Mouse (Mus musculus): ENCODE measurements around the gene Slc18a2. TPM values are rescaled to one million over a fixed set of nuclear protein-coding genes. Genes with fewer than 3 reads are reported as not detected.

The Slc18a2 gene
- polyA plus RNA-seq, 1 experiment from 2014 or later = 5.7 TPM

GRCm38 (mm10) chr19:59264838-59265532, 4.3 kb downstream of the Slc18a2 start:
- no peaks in the 10 kb centered on the region for H3K36me3 ChIP-seq (ENCODE audit: control insufficient read depth, insufficient read depth, low read length)
- no peak overlapping the region for H3K4me2 ChIP-seq (ENCODE audit: low read depth, low read length)
- no peak overlapping the region for H3K27ac ChIP-seq (ENCODE audit: low read length)
- no peak overlapping the region for H3K9ac ChIP-seq (ENCODE audit: low read length)
- WGBS = 82% methylated on average over 9 of the region's 9 CpGs
- ATAC-seq (ENCODE audit: low read depth) = no peak
- H3K4me3 ChIP-seq (ENCODE audit: low read length) = no peak overlapping the region
- peaks cover 15% of the 10 kb centered on the region for H3K27me3 ChIP-seq (ENCODE audit: control insufficient read depth, insufficient read depth, low read depth, low read length)
- peaks cover 7% of the 10 kb centered on the region for H3K4me1 ChIP-seq (replicated peaks; ENCODE audit: control insufficient read depth, insufficient read depth, low read length)
- H3K9me3 ChIP-seq (ENCODE audit: control insufficient read depth, low read length) = no peaks in the 10 kb centered on the region

- no peak for ATAC-seq (ENCODE audit: low read depth)
- WGBS = 58% methylated on average over 6 of the region's 6 CpGs
These were observed 5.2 kb downstream of the Slc18a2 start for GRCm38 (mm10) chr19:59265907-59266306.

GRCm38 (mm10) chr19:59267417-59267963, 6.8 kb downstream of the Slc18a2 start:
- no peaks in the 10 kb centered on the region for H3K9me3 ChIP-seq (ENCODE audit: control insufficient read depth, low read length)
- no peak overlapping the region for H3K27ac ChIP-seq (ENCODE audit: low read length)
- H3K27me3 ChIP-seq (ENCODE audit: control insufficient read depth, insufficient read depth, low read depth, low read length) = no peaks in the 10 kb centered on the region
- WGBS = 20% methylated on average over 5 of the region's 5 CpGs
- no peaks in the 10 kb centered on the region for H3K4me1 ChIP-seq (replicated peaks; ENCODE audit: control insufficient read depth, insufficient read depth, low read length)
- no peak for ATAC-seq (ENCODE audit: low read depth)
- no peaks in the 10 kb centered on the region for H3K36me3 ChIP-seq (ENCODE audit: control insufficient read depth, insufficient read depth, low read length)
- H3K4me2 ChIP-seq (ENCODE audit: low read depth, low read length) = no peak overlapping the region
- no peak overlapping the region for H3K9ac ChIP-seq (ENCODE audit: low read length)
- H3K4me3 ChIP-seq (ENCODE audit: low read length) = no peak overlapping the region

More at GRCm38 (mm10) chr19:59265907-59266306, 5.2 kb downstream of the Slc18a2 start:
- Histone ChIP-seq H3K4me1 (replicated peaks; ENCODE audit: control insufficient read depth, insufficient read depth, low read length) (peaks cover 3% of the 10 kb centered on the region; the same call in 1 of the 2 replicates), H3K4me3 (ENCODE audit: low read length) (no peak overlapping the region), H3K9me3 (ENCODE audit: control insufficient read depth, low read length) (no peaks in the 10 kb centered on the region), H3K27ac (ENCODE audit: low read length) (no peak overlapping the region), H3K36me3 (ENCODE audit: control insufficient read depth, insufficient read depth, low read length) (no peaks in the 10 kb centered on the region), H3K27me3 (ENCODE audit: control insufficient read depth, insufficient read depth, low read depth, low read length) (peaks cover 9% of the 10 kb centered on the region), H3K4me2 (ENCODE audit: low read depth, low read length) (no peak overlapping the region), H3K9ac (ENCODE audit: low read length) (no peak overlapping the region)

GRCm38 (mm10) chr19:59273190-59273589, 12.5 kb downstream of the Slc18a2 start:
- no peak overlapping the region for H3K4me2 ChIP-seq (ENCODE audit: low read depth, low read length)
- H3K9ac ChIP-seq (ENCODE audit: low read length) = no peak overlapping the region
- H3K27ac ChIP-seq (ENCODE audit: low read length) = no peak overlapping the region
- H3K4me3 ChIP-seq (ENCODE audit: low read length) = no peak overlapping the region
- ATAC-seq (ENCODE audit: low read depth) = no peak
- H3K36me3 ChIP-seq (ENCODE audit: control insufficient read depth, insufficient read depth, low read length) = no peaks in the 10 kb centered on the region
- H3K27me3 ChIP-seq (ENCODE audit: control insufficient read depth, insufficient read depth, low read depth, low read length) = no peaks in the 10 kb centered on the region
- H3K9me3 ChIP-seq (ENCODE audit: control insufficient read depth, low read length) = no peaks in the 10 kb centered on the region
- H3K4me1 ChIP-seq (replicated peaks; ENCODE audit: control insufficient read depth, insufficient read depth, low read length) = no peaks in the 10 kb centered on the region
- WGBS = 81% methylated on average over 7 of the region's 7 CpGs

- ATAC-seq (ENCODE audit: low read depth) = no peak
- Histone ChIP-seq H3K27me3 (ENCODE audit: control insufficient read depth, insufficient read depth, low read depth, low read length) (no peaks in the 10 kb centered on the region), H3K4me3 (ENCODE audit: low read length) (no peak overlapping the region), H3K4me1 (replicated peaks; ENCODE audit: control insufficient read depth, insufficient read depth, low read length) (no peaks in the 10 kb centered on the region), H3K9me3 (ENCODE audit: control insufficient read depth, low read length) (0 out of 2 replicates have a peak, but pooled peaks cover 2% of the 10 kb centered on the region), H3K4me2 (ENCODE audit: low read depth, low read length) (no peak overlapping the region), H3K9ac (ENCODE audit: low read length) (no peak overlapping the region), H3K36me3 (ENCODE audit: control insufficient read depth, insufficient read depth, low read length) (no peaks in the 10 kb centered on the region), H3K27ac (ENCODE audit: low read length) (no peak overlapping the region)
- 78% methylated on average over 7 of the region's 7 CpGs for WGBS
These were observed 15.7 kb downstream of the Slc18a2 start for GRCm38 (mm10) chr19:59276354-59276753.

- H3K9me3 ChIP-seq (ENCODE audit: control insufficient read depth, low read length) = 0 out of 2 replicates have a peak, but pooled peaks cover 2% of the 10 kb centered on the region
- H3K4me3 ChIP-seq (ENCODE audit: low read length) = no peak overlapping the region
- ATAC-seq (ENCODE audit: low read depth) = no peak
- H3K36me3 ChIP-seq (ENCODE audit: control insufficient read depth, insufficient read depth, low read length) = no peaks in the 10 kb centered on the region
- H3K27me3 ChIP-seq (ENCODE audit: control insufficient read depth, insufficient read depth, low read depth, low read length) = no peaks in the 10 kb centered on the region
- H3K9ac ChIP-seq (ENCODE audit: low read length) = no peak overlapping the region
- H3K4me2 ChIP-seq (ENCODE audit: low read depth, low read length) = no peak overlapping the region
- H3K27ac ChIP-seq (ENCODE audit: low read length) = no peak overlapping the region
- no peaks in the 10 kb centered on the region for H3K4me1 ChIP-seq (replicated peaks; ENCODE audit: control insufficient read depth, insufficient read depth, low read length)
These were observed 20.1 kb downstream of the Slc18a2 start for GRCm38 (mm10) chr19:59280841-59281240.

GRCm38 (mm10) chr19:59282001-59282400, 21.3 kb downstream of the Slc18a2 start:
- Histone ChIP-seq H3K27me3 (ENCODE audit: control insufficient read depth, insufficient read depth, low read depth, low read length) (no peaks in the 10 kb centered on the region), H3K9me3 (ENCODE audit: control insufficient read depth, low read length) (0 out of 2 replicates have a peak, but pooled peaks cover 2% of the 10 kb centered on the region), H3K4me3 (ENCODE audit: low read length) (no peak overlapping the region), H3K9ac (ENCODE audit: low read length) (no peak overlapping the region), H3K27ac (ENCODE audit: low read length) (no peak overlapping the region), H3K36me3 (ENCODE audit: control insufficient read depth, insufficient read depth, low read length) (no peaks in the 10 kb centered on the region), H3K4me1 (replicated peaks; ENCODE audit: control insufficient read depth, insufficient read depth, low read length) (no peaks in the 10 kb centered on the region), H3K4me2 (ENCODE audit: low read depth, low read length) (no peak overlapping the region)
- ATAC-seq (ENCODE audit: low read depth) = no peak
- 70% methylated on average over 3 of the region's 3 CpGs for WGBS

GRCm38 (mm10) chr19:59289042-59289441, 28.3 kb downstream of the Slc18a2 start:
- no peak overlapping the region for H3K4me3 ChIP-seq (ENCODE audit: low read length)
- H3K9ac ChIP-seq (ENCODE audit: low read length) = no peak overlapping the region
- H3K27me3 ChIP-seq (ENCODE audit: control insufficient read depth, insufficient read depth, low read depth, low read length) = no peaks in the 10 kb centered on the region
- H3K4me1 ChIP-seq (replicated peaks; ENCODE audit: control insufficient read depth, insufficient read depth, low read length) = no peaks in the 10 kb centered on the region
- H3K27ac ChIP-seq (ENCODE audit: low read length) = no peak overlapping the region
- no peaks in the 10 kb centered on the region for H3K9me3 ChIP-seq (ENCODE audit: control insufficient read depth, low read length)
- no peaks in the 10 kb centered on the region for H3K36me3 ChIP-seq (ENCODE audit: control insufficient read depth, insufficient read depth, low read length)
- H3K4me2 ChIP-seq (ENCODE audit: low read depth, low read length) = no peak overlapping the region
- ATAC-seq (ENCODE audit: low read depth) = no peak

GRCm38 (mm10) chr19:59289811-59290210, 29.1 kb downstream of the Slc18a2 start:
- H3K9ac ChIP-seq (ENCODE audit: low read length) = no peak overlapping the region
- no peaks in the 10 kb centered on the region for H3K4me1 ChIP-seq (replicated peaks; ENCODE audit: control insufficient read depth, insufficient read depth, low read length)
- ATAC-seq (ENCODE audit: low read depth) = no peak
- no peaks in the 10 kb centered on the region for H3K27me3 ChIP-seq (ENCODE audit: control insufficient read depth, insufficient read depth, low read depth, low read length)
- no peaks in the 10 kb centered on the region for H3K9me3 ChIP-seq (ENCODE audit: control insufficient read depth, low read length)
- H3K36me3 ChIP-seq (ENCODE audit: control insufficient read depth, insufficient read depth, low read length) = no peaks in the 10 kb centered on the region
- WGBS = 81% methylated on average over 6 of the region's 6 CpGs
- no peak overlapping the region for H3K27ac ChIP-seq (ENCODE audit: low read length)
- H3K4me2 ChIP-seq (ENCODE audit: low read depth, low read length) = no peak overlapping the region
- no peak overlapping the region for H3K4me3 ChIP-seq (ENCODE audit: low read length)

All from lung, embryonic 16.5 days (tissue).